Mouse (Mus musculus): ENCODE data around the gene Olfr156. TPM values are rescaled to one million over a fixed set of nuclear protein-coding genes. Genes with fewer than 3 reads are reported as not detected.

Gene Olfr156
- total and polyA plus RNA-seq, 2 experiments from 2014 or later, result not detected

DNA sequence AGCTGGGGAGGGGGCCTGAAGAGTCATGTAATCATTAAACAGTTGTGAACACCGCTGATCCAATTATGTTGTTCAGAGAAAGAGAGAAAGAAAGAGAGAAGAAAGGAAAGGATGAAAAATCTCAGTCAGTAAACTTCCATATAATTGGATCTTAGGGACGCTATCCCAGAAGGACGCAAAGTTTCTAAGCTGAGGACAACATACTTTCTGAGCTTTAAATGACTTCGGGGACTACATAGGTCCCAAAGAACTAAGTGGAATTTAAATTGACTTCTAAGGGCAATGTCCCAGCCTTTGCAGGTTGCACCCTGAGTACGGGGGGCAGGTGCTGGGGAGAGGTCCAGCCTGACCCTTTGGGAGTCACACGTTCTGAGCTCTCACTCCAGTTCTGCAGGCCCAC is 27.6 kb upstream of the Olfr156 start, which contains the start of gene Olfr155:
TSS of gene Olfr155 (plus strand) at position 301 of the 400 bp plus-strand sequence.
- Histone ChIP-seq H3K27me3 (ENCODE audit: insufficient read depth, low read length) (no peaks in the 10 kb centered on the region; the same call in 1 of the 2 replicates), H3K9ac (replicated peaks; ENCODE audit: low read length, poor library complexity, severe bottlenecking) (no peak within 1 kb of the TSS), H3K9me3 (ENCODE audit: low read length) (no peaks in the 10 kb centered on the region), H3K4me2 (ENCODE audit: low read depth, low read length, poor library complexity, severe bottlenecking) (no peak within 1 kb of the TSS), H3K4me3 (ENCODE audit: low read depth, low read length) (no peak within 1 kb of the TSS), H3K27ac (ENCODE audit: low read depth, low read length) (no peak within 1 kb of the TSS), H3K4me1 (ENCODE audit: insufficient read depth, low read length) (no peaks in the 10 kb centered on the region), H3K36me3 (ENCODE audit: insufficient read depth, low read length) (no peaks in the 10 kb centered on the region)
- DNase-seq (ENCODE audit: low spot score), result no peak
- no peak for ATAC-seq (ENCODE audit: low FRiP score)
- 82% methylated on average over 6 of the region's 6 CpGs for WGBS
- no peak for TF ChIP-seq CTCF (IDR thresholded peaks at IDR 0.05)

GRCm38 (mm10) chr4:43840101-43840500 is 16.4 kb upstream of the Olfr156 start, which contains the start of gene Olfr157:
Gene Olfr157 (minus strand): TSS chr4:43840201.
- Histone ChIP-seq H3K9me3 (ENCODE audit: low read length) (no peaks in the 10 kb centered on the region), H3K36me3 (ENCODE audit: insufficient read depth, low read length) (no peaks in the 10 kb centered on the region), H3K9ac (replicated peaks; ENCODE audit: low read length, poor library complexity, severe bottlenecking) (no peak within 1 kb of the TSS), H3K27me3 (ENCODE audit: insufficient read depth, low read length) (no peaks in the 10 kb centered on the region), H3K4me2 (ENCODE audit: low read depth, low read length, poor library complexity, severe bottlenecking) (no peak within 1 kb of the TSS), H3K4me1 (ENCODE audit: insufficient read depth, low read length) (no peaks in the 10 kb centered on the region), H3K4me3 (ENCODE audit: low read depth, low read length) (no peak within 1 kb of the TSS), H3K27ac (ENCODE audit: low read depth, low read length) (no peak within 1 kb of the TSS)
- DNase-seq (ENCODE audit: low spot score) (no peak), ATAC-seq (ENCODE audit: low FRiP score) (no peak)
- 73% methylated on average over 1 of the region's 1 CpGs for WGBS
- no peak for TF ChIP-seq CTCF (IDR thresholded peaks at IDR 0.05)

GRCm38 (mm10) chr4:43838326-43838725 is 14.6 kb upstream of the Olfr156 start:
- H3K9ac ChIP-seq (replicated peaks; ENCODE audit: low read length, poor library complexity, severe bottlenecking), result no peak overlapping the region
- H3K4me2 ChIP-seq (ENCODE audit: low read depth, low read length, poor library complexity, severe bottlenecking), result no peak overlapping the region
- no peaks in the 10 kb centered on the region for H3K4me1 ChIP-seq (ENCODE audit: insufficient read depth, low read length)
- WGBS, result 69% methylated on average over 3 of the region's 3 CpGs
- no peak for TF ChIP-seq CTCF (IDR thresholded peaks at IDR 0.05)
- no peak for DNase-seq (ENCODE audit: low spot score)
- H3K4me3 ChIP-seq (ENCODE audit: low read depth, low read length), result no peak overlapping the region
- H3K9me3 ChIP-seq (ENCODE audit: low read length), result no peaks in the 10 kb centered on the region
- no peak overlapping the region for H3K27ac ChIP-seq (ENCODE audit: low read depth, low read length)
- no peaks in the 10 kb centered on the region for H3K27me3 ChIP-seq (ENCODE audit: insufficient read depth, low read length)
- H3K36me3 ChIP-seq (ENCODE audit: insufficient read depth, low read length), result no peaks in the 10 kb centered on the region
- ATAC-seq (ENCODE audit: low FRiP score), result no peak

- no peaks in the 10 kb centered on the region for H3K36me3 ChIP-seq (ENCODE audit: insufficient read depth, low read length)
- H3K27ac ChIP-seq (ENCODE audit: low read depth, low read length), result no peak overlapping the region
- H3K4me2 ChIP-seq (ENCODE audit: low read depth, low read length, poor library complexity, severe bottlenecking), result no peak overlapping the region
- H3K27me3 ChIP-seq (ENCODE audit: insufficient read depth, low read length), result no peaks in the 10 kb centered on the region
- DNase-seq (ENCODE audit: low spot score) (no peak), ATAC-seq (ENCODE audit: low FRiP score) (no peak)
- H3K4me1 ChIP-seq (ENCODE audit: insufficient read depth, low read length), result no peaks in the 10 kb centered on the region
- TF ChIP-seq CTCF (IDR thresholded peaks at IDR 0.05), result no peak
- no peak overlapping the region for H3K9ac ChIP-seq (replicated peaks; ENCODE audit: low read length, poor library complexity, severe bottlenecking)
- 70% methylated on average over 4 of the region's 4 CpGs for WGBS
- no peaks in the 10 kb centered on the region for H3K9me3 ChIP-seq (ENCODE audit: low read length)
- no peak overlapping the region for H3K4me3 ChIP-seq (ENCODE audit: low read depth, low read length)
Measured at GRCm38 (mm10) chr4:43834749-43835148, 11.1 kb upstream of the Olfr156 start.

GRCm38 (mm10) chr4:43833752-43834151 is 10.1 kb upstream of the Olfr156 start:
- no peak for TF ChIP-seq CTCF (IDR thresholded peaks at IDR 0.05)
- DNase-seq (ENCODE audit: low spot score), result no peak
- H3K9me3 ChIP-seq (ENCODE audit: low read length), result no peaks in the 10 kb centered on the region
- no peak overlapping the region for H3K4me2 ChIP-seq (ENCODE audit: low read depth, low read length, poor library complexity, severe bottlenecking)
- no peaks in the 10 kb centered on the region for H3K4me1 ChIP-seq (ENCODE audit: insufficient read depth, low read length)
- H3K27ac ChIP-seq (ENCODE audit: low read depth, low read length), result no peak overlapping the region
- no peaks in the 10 kb centered on the region for H3K36me3 ChIP-seq (ENCODE audit: insufficient read depth, low read length)
- no peaks in the 10 kb centered on the region for H3K27me3 ChIP-seq (ENCODE audit: insufficient read depth, low read length)
- no peak for ATAC-seq (ENCODE audit: low FRiP score)
- H3K4me3 ChIP-seq (ENCODE audit: low read depth, low read length), result no peak overlapping the region
- WGBS, result 60% methylated on average over 5 of the region's 5 CpGs
- no peak overlapping the region for H3K9ac ChIP-seq (replicated peaks; ENCODE audit: low read length, poor library complexity, severe bottlenecking)

- TF ChIP-seq CTCF (IDR thresholded peaks at IDR 0.05), result no peak
Measured at GRCm38 (mm10) chr4:43832031-43832430, 8.3 kb upstream of the Olfr156 start.

More at GRCm38 (mm10) chr4:43832031-43832430, 8.3 kb upstream of the Olfr156 start:
- DNase-seq (ENCODE audit: low spot score) (no peak), ATAC-seq (ENCODE audit: low FRiP score) (no peak)
- no peaks in the 10 kb centered on the region for H3K4me1 ChIP-seq (ENCODE audit: insufficient read depth, low read length)
- no peak overlapping the region for H3K4me3 ChIP-seq (ENCODE audit: low read depth, low read length)
- H3K4me2 ChIP-seq (ENCODE audit: low read depth, low read length, poor library complexity, severe bottlenecking), result no peak overlapping the region
- 70% methylated on average over 5 of the region's 5 CpGs for WGBS
- H3K9me3 ChIP-seq (ENCODE audit: low read length), result no peaks in the 10 kb centered on the region
- H3K36me3 ChIP-seq (ENCODE audit: insufficient read depth, low read length), result no peaks in the 10 kb centered on the region
- no peak overlapping the region for H3K27ac ChIP-seq (ENCODE audit: low read depth, low read length)
- H3K9ac ChIP-seq (replicated peaks; ENCODE audit: low read length, poor library complexity, severe bottlenecking), result no peak overlapping the region
- H3K27me3 ChIP-seq (ENCODE audit: insufficient read depth, low read length), result no peaks in the 10 kb centered on the region
